13 mouse cellular contexts compared by ENCODE assay signal in the genomic region with DNA sequence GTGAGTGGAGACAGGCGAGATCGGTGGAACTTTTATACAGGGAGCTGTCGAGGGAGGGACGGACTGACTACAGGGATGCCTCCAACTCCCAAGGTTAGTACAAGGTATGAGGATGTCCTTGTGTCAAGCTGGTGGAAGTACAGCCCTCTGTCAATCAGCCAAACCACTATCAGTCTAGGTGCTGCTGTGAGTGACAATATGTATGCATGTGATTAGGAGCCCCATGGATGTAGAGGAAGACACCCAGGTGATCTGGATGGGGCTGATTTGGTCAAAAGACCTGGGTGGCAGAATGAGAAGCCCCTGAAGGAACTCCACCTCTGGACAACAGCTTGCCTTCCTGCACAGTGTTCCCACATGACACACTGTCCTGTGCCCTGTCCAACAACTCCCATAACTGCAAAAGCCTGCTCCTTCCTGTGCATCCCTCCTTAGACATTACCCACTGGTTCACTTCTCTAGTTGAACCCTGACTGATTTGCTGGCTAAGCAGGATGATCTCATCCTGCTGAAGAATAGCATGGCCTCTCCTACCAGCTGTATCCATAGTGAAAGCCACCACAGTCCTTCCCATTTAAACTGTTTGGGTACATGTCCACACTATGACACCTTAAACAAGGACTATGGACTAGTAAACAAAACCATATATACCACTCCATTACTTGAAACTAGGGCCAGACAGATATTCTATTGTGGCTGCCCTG. TPM values are rescaled to one million over a fixed set of nuclear protein-coding genes. Genes with fewer than 3 reads are reported as not detected.
DNase-seq lines count a peak whose midpoint lies in the region; ATAC-seq lines count a peak whose summit lies in the region.
"Had no signal": no experiment of that assay in that cellular context is flagged by ENCODE, and none has a peak within 500 bp of the region (broad histone marks: within the 10 kb centered on the region; RNA-seq: fewer than 3 reads in every experiment).

No protein-coding gene starts in this region.

- no peak overlapping the region for H3K4me3 ChIP-seq in heart, embryonic 10.5 days
- H3K4me3 ChIP-seq in lung, embryonic 16.5 days (ENCODE audit: low read length), result no peak overlapping the region
- no peak overlapping the region for H3K4me3 ChIP-seq in stomach, embryonic 16.5 days (replicated peaks; ENCODE audit: low read length)
- H3K4me3 ChIP-seq in hindbrain, embryonic 12.5 days, result no peak overlapping the region
- H3K4me3 ChIP-seq: limb, embryonic 15.5 days; midbrain, embryonic 12.5 days; stomach, embryonic 15.5 days had no signal

- peaks cover 16% of the 10 kb centered on the region for H3K36me3 ChIP-seq in heart, embryonic 10.5 days
- H3K36me3 ChIP-seq in lung, embryonic 16.5 days (ENCODE audit: control insufficient read depth, insufficient read depth, low read length), result no peaks in the 10 kb centered on the region
- H3K36me3 ChIP-seq in stomach, embryonic 16.5 days (ENCODE audit: control insufficient read depth, insufficient read depth, low read length), result no peaks in the 10 kb centered on the region
- H3K36me3 ChIP-seq in hindbrain, embryonic 12.5 days, result no peaks in the 10 kb centered on the region
- H3K36me3 ChIP-seq: limb, embryonic 15.5 days; midbrain, embryonic 12.5 days; stomach, embryonic 15.5 days had no signal

- H3K4me1 ChIP-seq in heart, embryonic 10.5 days, result peaks cover 42% of the 10 kb centered on the region
- H3K4me1 ChIP-seq in lung, embryonic 16.5 days (replicated peaks; ENCODE audit: control insufficient read depth, insufficient read depth, low read length), result peaks cover 11% of the 10 kb centered on the region
- peaks cover 7% of the 10 kb centered on the region; the same call in 1 of the 2 replicates for H3K4me1 ChIP-seq in stomach, embryonic 16.5 days (ENCODE audit: control insufficient read depth, insufficient read depth, low read length)
- peaks cover 6% of the 10 kb centered on the region for H3K4me1 ChIP-seq in hindbrain, embryonic 12.5 days
- H3K4me1 ChIP-seq: midbrain, embryonic 12.5 days had no signal

- no peaks in the 10 kb centered on the region for H3K9me3 ChIP-seq in heart, embryonic 10.5 days
- H3K9me3 ChIP-seq in lung, embryonic 16.5 days (ENCODE audit: control insufficient read depth, low read length), result no peaks in the 10 kb centered on the region
- H3K9me3 ChIP-seq in stomach, embryonic 16.5 days (replicated peaks; ENCODE audit: control insufficient read depth, low read length), result no peaks in the 10 kb centered on the region
- H3K9me3 ChIP-seq in hindbrain, embryonic 12.5 days (replicated peaks), result no peaks in the 10 kb centered on the region; the same call in 1 of the 2 replicates
- H3K9me3 ChIP-seq: limb, embryonic 15.5 days; stomach, embryonic 15.5 days had no signal

- intact Hi-C loops in heart, postnatal 36 days (cut with DNase I), result no loop called here

- no peak overlapping the region for H3K9ac ChIP-seq in lung, embryonic 16.5 days (ENCODE audit: low read length)
- no peak overlapping the region for H3K9ac ChIP-seq in stomach, embryonic 16.5 days (ENCODE audit: low read length)
- H3K9ac ChIP-seq in hindbrain, embryonic 12.5 days, result no peak overlapping the region
- H3K9ac ChIP-seq: limb, embryonic 15.5 days; midbrain, embryonic 12.5 days; stomach, embryonic 15.5 days had no signal

- peak; percentile 27 for ATAC-seq in lung, embryonic 16.5 days (ENCODE audit: low read depth)
- ATAC-seq in granulocyte monocyte progenitor cell, adult 5-6 weeks (replicated peaks; ENCODE audit: poor library complexity, severe bottlenecking), result peak; percentile 7; the same call in 1 of the 2 replicates
- ATAC-seq in stomach, embryonic 16.5 days (ENCODE audit: insufficient read depth, low FRiP score), result 0 out of 2 replicates have a peak, but pooled peaks have one; percentile 11
- ATAC-seq in hindbrain, embryonic 12.5 days (ENCODE audit: low FRiP score), result no peak
- ATAC-seq: intestine, postnatal 0 days had no signal

- no peak for DNase-seq in heart, embryonic 10.5 days (ENCODE audit: low spot score)
- no peak for DNase-seq in heart, postnatal 36 days
- DNase-seq in lung, postnatal 10 days, result no peak
- DNase-seq in thymus, postnatal 10 days (ENCODE audit: low spot score in 2 of 2), result no peak

- no peak overlapping the region for H3K4me2 ChIP-seq in lung, embryonic 16.5 days (ENCODE audit: low read depth, low read length)
- no peak overlapping the region for H3K4me2 ChIP-seq in stomach, embryonic 16.5 days (ENCODE audit: low read depth, low read length)
- H3K4me2 ChIP-seq in hindbrain, embryonic 12.5 days (replicated peaks), result no peak overlapping the region
- H3K4me2 ChIP-seq: limb, embryonic 15.5 days; midbrain, embryonic 12.5 days; stomach, embryonic 15.5 days had no signal

- no peaks in the 10 kb centered on the region for H3K27me3 ChIP-seq in heart, embryonic 10.5 days (ENCODE audit: insufficient read depth, poor library complexity, severe bottlenecking)
- H3K27me3 ChIP-seq in lung, embryonic 16.5 days (ENCODE audit: control insufficient read depth, insufficient read depth, low read depth, low read length), result no peaks in the 10 kb centered on the region
- H3K27me3 ChIP-seq in stomach, embryonic 16.5 days (ENCODE audit: control insufficient read depth, insufficient read depth, low read length), result no peaks in the 10 kb centered on the region
- H3K27me3 ChIP-seq in hindbrain, embryonic 12.5 days, result no peaks in the 10 kb centered on the region
- H3K27me3 ChIP-seq: limb, embryonic 15.5 days; midbrain, embryonic 12.5 days; stomach, embryonic 15.5 days had no signal

- H3K27ac ChIP-seq in heart, embryonic 10.5 days, result peak overlapping the region; percentile 30; the same call in 1 of the 2 replicates
- H3K27ac ChIP-seq in lung, embryonic 16.5 days (ENCODE audit: low read length), result no peak overlapping the region
- H3K27ac ChIP-seq in stomach, embryonic 16.5 days (ENCODE audit: low read length), result no peak overlapping the region
- no peak overlapping the region for H3K27ac ChIP-seq in hindbrain, embryonic 12.5 days
- H3K27ac ChIP-seq: limb, embryonic 15.5 days; midbrain, embryonic 12.5 days; stomach, embryonic 15.5 days had no signal

- 87% methylated on average over 4 of the region's 4 CpGs for WGBS in heart, embryonic 10.5 days
- WGBS in lung, embryonic 16.5 days, result 91% methylated on average over 4 of the region's 4 CpGs
- 90% methylated on average over 4 of the region's 4 CpGs for WGBS in stomach, embryonic 16.5 days
- WGBS in hindbrain, embryonic 12.5 days, result 97% methylated on average over 4 of the region's 4 CpGs

RNA-seq across cellular contexts. Expression of a gene that starts 35.3 kb away (rescaled TPM):
- polyA plus RNA-seq in heart, embryonic 10.5 days (2016; fragmentation: Nextera tagmentation; extraction: Ambion mirVana), result 25.1 and 25.2 TPM in 2 replicates
- total RNA-seq in heart, postnatal 36 days (2021), result 10 to 100 TPM; 22.2 to 27.3 TPM
- polyA plus RNA-seq in lung, embryonic 16.5 days (2015; fragmentation: Nextera tagmentation; extraction: Ambion mirVana), result 7.1 and 8.8 TPM in 2 replicates
- 9.0 and 11.5 TPM in 2 replicates for total RNA-seq in granulocyte monocyte progenitor cell, adult 5-6 weeks (2014; fragmentation: Nextera tagmentation)
- total RNA-seq in granulocyte monocyte progenitor cell, adult 5-6 weeks (2017), result 1.5 and 3.7 TPM in 2 replicates
- polyA plus RNA-seq in stomach, embryonic 16.5 days (2015; fragmentation: Nextera tagmentation; extraction: Ambion mirVana), result 8.9 and 13.0 TPM in 2 replicates
- 15.5 and 22.7 TPM in 2 replicates for polyA plus RNA-seq in hindbrain, embryonic 12.5 days (2016; fragmentation: Nextera tagmentation; extraction: Ambion mirVana)
- total RNA-seq: CH12.LX had no signal
